In genomic region chr10:84562567-84563554, GRCm38 (mm10) we compare ENCODE assay signal across 8 mouse cellular contexts. TPM values are rescaled to one million over a fixed set of nuclear protein-coding genes. Genes with fewer than 3 reads are reported as not detected.
DNase-seq lines count a peak whose midpoint lies in the region; ATAC-seq lines count a peak whose summit lies in the region.

No protein-coding gene starts in this region.

- H3K27me3 ChIP-seq in embryonic facial prominence, embryonic 11.5 days (ENCODE audit: control insufficient read depth, insufficient read depth, low read length), result no peaks in the 10 kb centered on the region

- peak; percentile 30 to 33 for DNase-seq in heart, adult 18-20 months
- no peak for DNase-seq in heart, postnatal 25 days (ENCODE audit: low spot score)
- DNase-seq in CD8-positive naive resting alpha-beta T cell, adult 2 months (ENCODE audit: low read depth in 2 of 2, low spot score in 2 of 2), result peak; percentile 33 to 47
- DNase-seq in embryonic facial prominence, embryonic 11.5 days (ENCODE audit: low spot score), result peak; percentile 65
- DNase-seq in kidney, postnatal 14 days, result peak; percentile 18
- no peak for DNase-seq in adrenal gland, postnatal 10 days
- no peak for DNase-seq in right cerebral cortex, postnatal 14 days

- H3K4me2 ChIP-seq in embryonic facial prominence, embryonic 11.5 days (ENCODE audit: low read depth, low read length), result no peak overlapping the region

- H3K27ac ChIP-seq in embryonic facial prominence, embryonic 11.5 days (replicated peaks; ENCODE audit: low read depth, low read length), result no peak overlapping the region

- no peak overlapping the region for H3K4me3 ChIP-seq in embryonic facial prominence, embryonic 11.5 days (ENCODE audit: low read depth, low read length)

- H3K9me3 ChIP-seq in embryonic facial prominence, embryonic 11.5 days (replicated peaks; ENCODE audit: control insufficient read depth, low read length), result no peaks in the 10 kb centered on the region

- no peak overlapping the region for H3K9ac ChIP-seq in embryonic facial prominence, embryonic 11.5 days (replicated peaks; ENCODE audit: low read length)

- H3K4me1 ChIP-seq in embryonic facial prominence, embryonic 11.5 days (ENCODE audit: control insufficient read depth, insufficient read depth, low read length), result peaks cover 5% of the 10 kb centered on the region; the same call in 1 of the 2 replicates

- ATAC-seq in embryonic facial prominence, embryonic 11.5 days (replicated peaks; ENCODE audit: insufficient number of reproducible peaks, low FRiP score, low TSS enrichment, low read depth), result peak; percentile 63
- ATAC-seq in megakaryocyte-erythroid progenitor cell, adult 5-6 weeks (replicated peaks; ENCODE audit: low FRiP score, low TSS enrichment, poor library complexity, severe bottlenecking), result peak; percentile 97

- WGBS in embryonic facial prominence, embryonic 11.5 days, result 60% methylated on average over 13 of the region's 13 CpGs

- H3K36me3 ChIP-seq in embryonic facial prominence, embryonic 11.5 days (replicated peaks; ENCODE audit: control insufficient read depth, insufficient read depth, low read depth, low read length), result no peaks in the 10 kb centered on the region

- intact Hi-C loops in heart, postnatal 25 days (cut with DNase I), result no loop called here

RNA-seq across cellular contexts. Expression of gene Tcp11l2, which starts 13.6 kb away (rescaled TPM):
- 100 to 1,000 TPM; 105 to 143 TPM for total RNA-seq in heart, adult 18-20 months (2021)
- 100 to 1,000 TPM; 106 to 145 TPM for total RNA-seq in heart, postnatal 25 days (2021)
- 8.5 and 9.7 TPM in 2 replicates for polyA plus RNA-seq in embryonic facial prominence, embryonic 11.5 days (2014; fragmentation: Nextera tagmentation; extraction: Ambion mirVana)
- total RNA-seq in megakaryocyte-erythroid progenitor cell, adult 5-6 weeks (2014; fragmentation: Nextera tagmentation), result 7.1 and 10.1 TPM in 2 replicates
- total RNA-seq in megakaryocyte-erythroid progenitor cell, adult 5-6 weeks (2017), result 10.4 and 13.7 TPM in 2 replicates
- total RNA-seq in adrenal gland, postnatal 10 days (2021), result 10 to 100 TPM; 47.4 to 47.9 TPM

RNA-seq across cellular contexts. Expression of gene Ckap4, which starts 29.0 kb away (rescaled TPM):
- 10 to 100 TPM; 26.0 to 30.6 TPM for total RNA-seq in heart, adult 18-20 months (2021)
- 10 to 100 TPM; 32.7 to 41.8 TPM for total RNA-seq in heart, postnatal 25 days (2021)
- polyA plus RNA-seq in embryonic facial prominence, embryonic 11.5 days (2014; fragmentation: Nextera tagmentation; extraction: Ambion mirVana), result 80.2 and 82.1 TPM in 2 replicates
- total RNA-seq in megakaryocyte-erythroid progenitor cell, adult 5-6 weeks (2014; fragmentation: Nextera tagmentation), result 0.44 and 6.0 TPM in 2 replicates
- total RNA-seq in megakaryocyte-erythroid progenitor cell, adult 5-6 weeks (2017), result 1.4 and 3.0 TPM in 2 replicates
- total RNA-seq in adrenal gland, postnatal 10 days (2021), result 10 to 100 TPM; 62.1 to 65.7 TPM

RNA-seq across cellular contexts. Expression of gene Polr3b, which starts 59.2 kb away (rescaled TPM):
- 10 to 100 TPM; 11.5 to 12.6 TPM for total RNA-seq in heart, adult 18-20 months (2021)
- total RNA-seq in heart, postnatal 25 days (2021), result 10 to 100 TPM; 11.7 to 12.7 TPM
- polyA plus RNA-seq in embryonic facial prominence, embryonic 11.5 days (2014; fragmentation: Nextera tagmentation; extraction: Ambion mirVana), result 19.6 and 20.1 TPM in 2 replicates
- 34.2 and 36.6 TPM in 2 replicates for total RNA-seq in megakaryocyte-erythroid progenitor cell, adult 5-6 weeks (2014; fragmentation: Nextera tagmentation)
- 63.5 and 82.4 TPM in 2 replicates for total RNA-seq in megakaryocyte-erythroid progenitor cell, adult 5-6 weeks (2017)
- 10 to 100 TPM; 22.4 to 26.8 TPM for total RNA-seq in adrenal gland, postnatal 10 days (2021)

Comparison
In these comparisons a context has a peak if more than half of its experiments do, and no peak if none do; other contexts are left out.
1. DNase-seq: peak in heart, adult 18-20 months (2 of 2), CD8-positive naive resting alpha-beta T cell, adult 2 months (2 of 2), embryonic facial prominence, embryonic 11.5 days (single experiment) and kidney, postnatal 14 days (single experiment); none in heart, postnatal 25 days (single experiment), adrenal gland, postnatal 10 days (single experiment) and right cerebral cortex, postnatal 14 days (single experiment).